Mouse (Mus musculus): ENCODE data around the gene Ccdc148. TPM values are rescaled to one million over a fixed set of nuclear protein-coding genes. Genes with fewer than 3 reads are reported as not detected.

Gene Ccdc148
- total RNA-seq, 2 experiments from 2014 or later = 0.05 TPM

DNA sequence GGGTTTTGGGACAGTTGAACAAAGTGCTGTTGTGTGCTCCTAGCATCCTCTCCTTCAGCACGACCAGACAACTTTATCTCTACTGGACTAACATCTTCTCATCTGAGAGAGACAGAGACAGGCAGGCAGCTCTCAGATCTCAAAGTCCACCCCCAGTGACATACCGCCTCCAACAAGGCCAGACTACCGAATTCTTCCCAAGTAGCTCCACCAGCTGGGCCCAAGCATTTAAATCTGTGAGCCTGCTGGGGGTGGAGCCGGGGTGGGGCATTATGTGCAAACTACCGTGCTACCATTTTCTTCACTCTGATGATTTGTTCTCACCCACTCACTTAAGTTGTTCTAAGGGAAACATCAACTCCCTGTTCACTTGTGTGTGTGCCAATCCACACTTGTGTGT lies 19.0 kb upstream of the Ccdc148 start:
- no peak for DNase-seq (ENCODE audit: low spot score)

GRCm38 (mm10) chr2:59178960-59179359 lies 18.5 kb upstream of the Ccdc148 start:
- DNase-seq (ENCODE audit: low spot score) = no peak

DNA sequence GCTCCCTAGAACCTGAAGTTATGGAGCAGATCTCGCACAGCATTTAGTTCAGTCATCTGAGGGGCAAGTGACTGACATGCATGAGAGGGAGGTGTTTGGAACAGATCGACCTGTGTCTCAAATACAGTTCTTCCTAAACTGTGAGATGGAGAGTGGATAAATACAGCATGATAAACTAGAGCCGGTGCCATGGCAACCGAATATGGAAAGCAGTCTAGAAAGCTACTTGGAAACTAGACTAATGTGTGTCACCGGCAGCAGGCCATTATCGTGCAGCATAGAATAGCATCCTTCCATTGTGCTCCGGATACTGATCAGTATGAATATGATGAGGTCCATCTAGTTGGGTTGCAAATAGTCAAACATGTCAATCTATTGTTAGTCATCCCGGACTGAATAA lies 17.7 kb upstream of the Ccdc148 start:
- no peak for DNase-seq (ENCODE audit: low spot score)

DNA sequence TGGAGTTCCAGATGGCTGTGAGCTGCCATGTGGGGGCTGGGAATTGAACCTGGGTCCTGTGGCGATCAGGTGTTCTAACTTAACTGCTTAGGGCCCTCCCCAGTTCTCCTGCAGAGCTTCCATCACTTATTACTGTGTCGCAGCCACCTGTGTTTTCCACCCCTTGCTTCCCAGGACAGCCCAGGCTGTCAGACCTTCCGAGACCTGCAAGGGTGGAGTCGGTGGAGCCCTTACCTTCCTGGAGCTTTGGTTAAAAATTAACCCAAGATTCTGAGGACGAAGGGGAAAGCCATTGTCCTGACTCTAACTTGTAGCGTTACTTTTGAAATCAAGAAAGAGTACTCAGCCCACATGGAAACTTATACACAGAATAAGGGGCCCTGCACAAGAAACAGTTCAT lies 15.4 kb upstream of the Ccdc148 start:
- DNase-seq (ENCODE audit: low spot score) = no peak

- no peak for DNase-seq (ENCODE audit: low spot score)
These were observed 11.1 kb upstream of the Ccdc148 start for GRCm38 (mm10) chr2:59171533-59171932.

- no peak for DNase-seq (ENCODE audit: low spot score)
These were observed 10.1 kb upstream of the Ccdc148 start for GRCm38 (mm10) chr2:59170593-59170992.

- no peak for DNase-seq (ENCODE audit: low spot score)
These were observed 9.7 kb upstream of the Ccdc148 start for GRCm38 (mm10) chr2:59170208-59170589.

DNA sequence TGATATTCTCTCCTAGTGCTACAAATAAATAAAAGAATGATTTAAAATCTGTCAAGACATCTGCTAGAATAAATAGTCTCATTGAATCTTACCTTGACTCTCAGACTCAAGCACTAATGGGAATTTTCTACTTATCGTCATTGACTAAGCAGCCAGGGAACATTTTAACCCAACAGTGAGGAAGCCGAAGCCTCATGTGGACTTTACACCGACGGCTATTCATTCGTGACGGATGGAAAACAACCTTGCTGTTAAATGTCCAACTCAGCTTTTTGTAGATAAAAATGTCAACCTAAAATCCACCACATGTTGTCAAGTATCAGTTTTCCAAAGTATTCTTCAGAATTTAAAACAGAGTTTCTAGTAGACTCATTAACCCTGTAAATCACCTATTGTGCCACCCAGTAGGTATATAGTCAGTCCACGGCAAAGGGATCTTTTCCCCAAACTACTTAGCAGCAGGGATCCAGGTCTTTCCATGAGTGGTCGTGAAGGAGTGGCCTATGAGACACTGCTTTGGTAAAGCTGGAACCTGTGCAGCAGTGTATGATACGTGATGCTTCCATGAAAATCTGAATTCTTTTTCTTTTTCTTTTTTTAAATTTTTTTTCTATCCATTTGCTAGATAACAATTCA lies 9.2 kb upstream of the Ccdc148 start:
- DNase-seq (ENCODE audit: low spot score) = no peak

DNA sequence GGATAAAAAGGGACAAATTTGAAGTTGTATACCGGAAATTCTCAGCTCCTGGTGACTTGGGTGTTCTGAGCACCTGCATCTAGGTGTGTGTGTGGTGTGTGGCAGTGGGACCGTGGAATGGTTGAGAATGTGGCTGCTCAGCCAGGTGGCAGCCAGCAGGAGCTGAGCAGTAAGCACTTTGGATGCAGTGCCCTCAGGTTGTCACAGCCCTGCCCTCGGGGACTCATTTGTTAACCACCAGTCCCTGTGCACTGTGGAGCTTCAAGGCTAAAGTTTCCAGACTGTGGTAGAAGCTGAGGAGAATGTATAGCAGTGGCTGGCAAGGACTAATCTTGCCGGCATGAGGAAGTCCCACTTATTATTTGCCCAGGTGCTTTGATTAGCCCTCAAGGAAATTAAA lies 7.3 kb upstream of the Ccdc148 start:
- DNase-seq (ENCODE audit: low spot score) = no peak

DNA sequence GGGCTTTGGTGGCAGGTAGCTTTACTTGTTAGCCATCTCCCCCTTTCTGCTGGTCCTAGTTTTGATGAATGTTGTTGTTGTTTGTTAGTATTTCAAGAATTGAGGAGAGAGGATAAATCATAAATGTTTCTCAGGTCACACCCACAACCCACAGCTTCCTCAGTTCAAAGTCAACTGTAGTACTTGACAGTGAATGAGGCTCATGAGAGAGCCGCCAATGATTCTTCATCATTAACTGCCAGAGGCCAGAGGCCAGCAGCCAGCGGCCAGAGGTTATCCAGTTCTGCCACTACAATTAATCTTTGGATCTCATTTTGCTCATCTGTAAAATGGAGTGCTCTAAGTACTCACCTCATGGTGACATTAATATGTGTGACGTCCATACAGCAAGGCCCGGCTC lies 6.5 kb upstream of the Ccdc148 start:
- no peak for DNase-seq (ENCODE audit: low spot score)

GRCm38 (mm10) chr2:59162285-59162600 lies 1.8 kb upstream of the Ccdc148 start:
- DNase-seq (ENCODE audit: low spot score) = no peak

GRCm38 (mm10) chr2:59161441-59162284 lies 1.2 kb upstream of the Ccdc148 start:
- DNase-seq (ENCODE audit: low spot score) = peak; percentile 21

- no peak for DNase-seq (ENCODE audit: low spot score)
These were observed 548 bp upstream of the Ccdc148 start for GRCm38 (mm10) chr2:59161021-59161440.

DNA sequence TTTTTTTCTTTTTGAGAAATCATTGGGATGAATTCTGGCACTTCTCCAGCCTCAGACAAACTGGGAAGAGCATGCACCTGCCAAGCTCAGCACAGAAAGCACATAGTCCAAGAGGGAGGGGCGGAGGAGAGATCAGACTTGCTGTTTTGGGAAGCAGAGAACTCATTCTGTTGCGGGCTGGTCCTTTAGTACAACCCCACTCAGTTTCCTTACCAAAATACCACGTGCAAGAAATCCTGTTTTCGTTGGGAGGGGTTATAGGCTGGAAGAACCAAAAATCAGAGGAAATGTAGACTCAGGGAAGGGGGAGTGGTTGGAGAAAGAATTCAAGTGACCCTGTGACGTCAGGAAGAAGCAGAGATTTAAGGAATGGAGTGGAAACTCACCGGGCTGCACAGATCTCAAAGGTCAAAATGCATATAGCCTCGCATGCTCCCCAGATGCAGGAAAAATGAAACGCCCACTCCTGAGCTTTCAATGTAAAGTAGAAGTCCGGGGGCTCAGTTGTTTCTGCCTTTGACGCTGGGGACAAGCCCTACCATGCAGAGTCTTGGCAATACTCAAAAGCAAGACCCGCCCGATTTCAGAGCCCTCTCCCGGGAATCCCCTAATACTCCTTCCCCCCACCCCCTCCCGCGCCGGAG lies 400 bp downstream of the Ccdc148 start:
- DNase-seq (ENCODE audit: low spot score) = peak; percentile 3

GRCm38 (mm10) chr2:59158117-59158516 lies 2.4 kb downstream of the Ccdc148 start:
- no peak for DNase-seq (ENCODE audit: low spot score)

GRCm38 (mm10) chr2:59155428-59155827 lies 5.1 kb downstream of the Ccdc148 start:
- DNase-seq (ENCODE audit: low spot score) = no peak

DNA sequence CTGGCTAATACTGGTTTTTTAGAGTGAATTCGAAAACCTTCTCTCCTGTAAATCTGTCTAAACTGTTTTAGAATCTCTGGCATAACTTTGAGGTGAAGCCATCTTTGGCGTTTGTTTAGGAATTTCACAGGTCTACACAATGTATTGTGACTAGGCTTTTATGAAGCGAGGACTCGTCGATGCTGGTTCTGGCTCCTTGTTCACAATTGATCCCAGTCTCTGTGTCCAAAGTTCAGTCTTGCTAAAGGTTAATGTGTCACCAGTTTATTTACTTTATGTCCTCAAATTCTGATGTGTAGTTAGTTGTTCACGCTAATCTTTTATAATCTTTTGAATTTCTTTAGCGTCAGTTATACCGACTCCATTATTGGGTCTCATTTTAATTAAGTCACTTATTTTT lies 29.4 kb downstream of the Ccdc148 start:
- DNase-seq (ENCODE audit: low spot score) = no peak

DNA sequence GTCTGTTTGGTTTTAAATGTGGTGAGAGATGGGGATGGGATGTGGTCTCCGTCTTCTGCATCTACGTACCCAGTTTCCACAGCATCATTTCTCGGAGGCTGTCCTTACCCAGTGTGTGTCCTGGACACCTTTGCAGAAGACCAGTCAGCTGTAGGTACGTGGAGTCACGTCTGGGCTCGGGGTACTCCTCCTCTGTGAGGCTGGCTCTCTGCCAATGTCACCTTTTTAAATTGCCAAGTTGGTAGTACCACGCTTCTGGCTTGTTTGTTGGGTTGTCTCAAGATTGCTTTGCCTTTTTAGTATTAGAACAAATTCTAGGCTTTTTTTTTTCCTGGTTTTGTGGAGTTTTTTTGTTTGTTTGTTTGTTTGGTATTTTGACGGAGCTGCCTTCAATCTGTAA lies 30.7 kb downstream of the Ccdc148 start:
- DNase-seq (ENCODE audit: low spot score) = no peak

GRCm38 (mm10) chr2:59129023-59129422 lies 31.5 kb downstream of the Ccdc148 start:
- DNase-seq (ENCODE audit: low spot score) = no peak

GRCm38 (mm10) chr2:59055615-59056145 lies 104.8 kb downstream of the Ccdc148 start:
- no peak for DNase-seq (ENCODE audit: low spot score)

DNA sequence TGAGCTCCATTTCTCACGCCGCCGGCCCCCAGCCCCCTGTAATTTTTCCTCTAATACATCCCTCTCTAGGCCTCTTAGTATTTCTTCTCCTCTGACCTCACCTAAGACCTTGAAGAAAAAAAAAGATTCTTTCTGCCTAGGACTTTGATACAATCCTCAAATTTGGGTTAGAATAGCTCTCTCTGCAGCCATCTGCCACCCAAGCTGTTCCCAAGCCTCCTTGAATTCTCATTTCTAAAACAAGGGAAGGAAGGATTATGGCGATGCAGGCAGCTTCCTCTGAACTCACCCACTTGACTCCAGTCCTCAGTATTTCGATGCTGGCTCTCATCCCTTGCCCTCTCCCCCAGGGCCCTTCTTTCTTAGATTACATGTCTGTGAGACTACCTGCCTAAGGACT lies 106.1 kb downstream of the Ccdc148 start:
- no peak for DNase-seq (ENCODE audit: low spot score)

- DNase-seq (ENCODE audit: low spot score) = no peak
These were observed 106.9 kb downstream of the Ccdc148 start for GRCm38 (mm10) chr2:59053461-59054039.

Data from gastrocnemius, adult 18-20 months (tissue).